Mouse (Mus musculus): ENCODE data around the gene Vmn2r30. TPM values are rescaled to one million over a fixed set of nuclear protein-coding genes. Genes with fewer than 3 reads are reported as not detected.
"Not testable (repeated sequence)": the region's sequence is repeated elsewhere in the genome, so short reads cannot be mapped to it uniquely, and the experiment has no call there.

Gene Vmn2r30
- 0.03 TPM in 1 of 2 replicates, not detected in the other for polyA plus RNA-seq (2015; fragmentation: Nextera tagmentation; extraction: Ambion mirVana)

DNA sequence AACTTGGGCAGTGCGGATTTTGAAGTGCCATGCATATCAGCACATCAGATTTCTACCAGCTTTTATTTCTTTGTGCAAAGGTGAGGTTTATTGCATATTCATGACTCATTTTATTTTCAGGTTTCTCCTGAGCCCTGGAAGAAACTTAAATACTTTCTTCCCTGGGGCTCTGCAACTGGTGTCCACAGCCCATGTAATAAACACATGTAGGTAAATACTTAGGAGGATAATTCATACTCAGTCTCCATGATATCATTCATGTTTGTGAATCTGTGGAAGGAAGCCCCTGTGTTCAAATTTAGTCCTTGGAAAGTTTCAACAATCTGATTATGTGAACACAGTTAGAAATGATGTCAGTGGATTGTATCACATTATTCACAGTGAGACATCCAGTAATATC is at the start of gene Vmn2r30:
TSS of gene Vmn2r30 (minus strand) at position 101 of the 400 bp plus-strand sequence.
- H3K4me1 ChIP-seq; ATAC-seq (ENCODE audit: borderline replicate concordance, extremely low read depth, low FRiP score, low TSS enrichment); H3K27ac ChIP-seq; H3K9ac ChIP-seq; H3K36me3 ChIP-seq; H3K4me2 ChIP-seq; H3K4me3 ChIP-seq; H3K9me3 ChIP-seq; H3K27me3 ChIP-seq: not testable (repeated sequence)
- WGBS: no CpG with 5 or more reads among the region's 1 CpGs

DNA sequence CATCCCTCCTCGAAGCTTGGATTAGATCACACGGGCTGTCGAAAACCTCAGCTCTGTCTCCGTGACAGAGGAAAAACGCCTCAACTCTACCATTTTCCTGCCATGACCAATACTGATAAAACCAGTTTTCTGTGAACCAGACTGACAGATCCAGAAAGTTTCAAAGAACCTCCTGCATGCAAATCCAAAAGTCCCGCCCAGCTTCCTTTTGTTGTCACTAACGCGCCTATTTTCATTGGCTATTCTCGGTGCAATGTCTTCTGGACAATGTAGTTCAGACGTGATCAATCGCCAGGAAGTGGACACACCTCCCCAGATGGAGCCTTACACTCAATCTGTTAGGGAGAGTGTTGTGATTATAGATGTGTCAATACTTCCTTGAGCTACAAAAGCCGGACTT is 37.0 kb upstream of the Vmn2r30 start, which contains the start of gene Gm45783:
TSS of gene Gm45783 (minus strand) at position 143 of the 400 bp plus-strand sequence.
- H3K4me3 ChIP-seq: 0 out of 2 replicates have a peak within 1 kb of the TSS, but pooled peaks have one; percentile 3
- WGBS: 49% methylated on average over 12 of the region's 12 CpGs

DNA sequence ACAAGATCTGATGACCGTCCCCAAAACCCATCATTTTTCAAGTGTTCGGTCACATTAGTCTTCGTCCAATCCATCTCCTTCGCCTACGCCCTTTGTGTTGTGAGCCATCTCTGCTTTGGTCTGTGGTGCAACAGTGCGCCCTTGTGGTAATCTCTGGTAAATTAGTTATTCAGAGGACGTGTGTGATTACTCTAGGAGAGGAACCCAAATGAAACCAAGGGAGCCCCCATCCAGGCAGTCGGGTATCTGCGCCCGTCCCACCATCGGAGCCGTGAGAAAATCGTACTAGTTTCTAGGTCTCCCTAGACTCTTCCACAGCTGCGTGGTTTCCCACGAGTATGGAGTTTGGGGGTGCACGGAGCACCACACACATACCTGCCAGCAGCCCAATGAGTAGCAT is 41.8 kb downstream of the Vmn2r30 start:
- no peak for ATAC-seq (ENCODE audit: borderline replicate concordance, extremely low read depth, low FRiP score, low TSS enrichment)
- H3K9ac ChIP-seq: no peak overlapping the region
- no peak overlapping the region for H3K4me3 ChIP-seq
- 82% methylated on average over 16 of the region's 16 CpGs for WGBS
- H3K4me2 ChIP-seq: no peak overlapping the region
- peaks cover 42% of the 10 kb centered on the region for H3K36me3 ChIP-seq
- no peak overlapping the region for H3K27ac ChIP-seq
- H3K9me3 ChIP-seq: no peaks in the 10 kb centered on the region
- no peaks in the 10 kb centered on the region for H3K27me3 ChIP-seq
- peaks cover 5% of the 10 kb centered on the region; the same call in 1 of the 2 replicates for H3K4me1 ChIP-seq

More for the DNA sequence above, 37.0 kb upstream of the Vmn2r30 start, which contains the start of gene Gm45783:
- not testable (repeated sequence) for H3K27me3 ChIP-seq; H3K4me2 ChIP-seq; H3K36me3 ChIP-seq; ATAC-seq (ENCODE audit: borderline replicate concordance, extremely low read depth, low FRiP score, low TSS enrichment); H3K27ac ChIP-seq; H3K9ac ChIP-seq; H3K9me3 ChIP-seq; H3K4me1 ChIP-seq

DNA sequence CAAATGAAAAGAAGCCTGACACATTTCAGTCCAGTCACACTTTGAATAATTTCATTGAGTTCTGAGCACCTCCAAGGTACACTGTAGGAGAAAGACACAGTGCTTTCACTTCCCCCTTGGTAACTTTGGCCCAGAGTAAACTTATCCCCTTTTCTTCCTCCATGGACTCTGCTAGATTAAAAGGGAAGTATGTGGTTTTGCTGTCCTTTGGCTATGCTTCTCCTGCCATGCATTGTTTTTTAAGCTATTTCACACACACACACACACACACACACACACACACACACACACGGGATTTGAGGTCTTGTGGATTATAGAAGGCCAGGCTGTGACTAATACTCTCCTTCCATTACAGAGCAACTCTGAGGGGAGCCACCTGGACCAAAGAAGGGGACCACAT is 56.0 kb downstream of the Vmn2r30 start:
- Histone ChIP-seq H3K27me3 (no peaks in the 10 kb centered on the region), H3K36me3 (peaks cover 19% of the 10 kb centered on the region), H3K4me3 (no peak overlapping the region), H3K9me3 (no peaks in the 10 kb centered on the region), H3K27ac (no peak overlapping the region), H3K4me2 (no peak overlapping the region), H3K9ac (no peak overlapping the region), H3K4me1 (no peaks in the 10 kb centered on the region)
- ATAC-seq (ENCODE audit: borderline replicate concordance, extremely low read depth, low FRiP score, low TSS enrichment): no peak
- WGBS: 78% methylated on average over 1 of the region's 1 CpGs

DNA sequence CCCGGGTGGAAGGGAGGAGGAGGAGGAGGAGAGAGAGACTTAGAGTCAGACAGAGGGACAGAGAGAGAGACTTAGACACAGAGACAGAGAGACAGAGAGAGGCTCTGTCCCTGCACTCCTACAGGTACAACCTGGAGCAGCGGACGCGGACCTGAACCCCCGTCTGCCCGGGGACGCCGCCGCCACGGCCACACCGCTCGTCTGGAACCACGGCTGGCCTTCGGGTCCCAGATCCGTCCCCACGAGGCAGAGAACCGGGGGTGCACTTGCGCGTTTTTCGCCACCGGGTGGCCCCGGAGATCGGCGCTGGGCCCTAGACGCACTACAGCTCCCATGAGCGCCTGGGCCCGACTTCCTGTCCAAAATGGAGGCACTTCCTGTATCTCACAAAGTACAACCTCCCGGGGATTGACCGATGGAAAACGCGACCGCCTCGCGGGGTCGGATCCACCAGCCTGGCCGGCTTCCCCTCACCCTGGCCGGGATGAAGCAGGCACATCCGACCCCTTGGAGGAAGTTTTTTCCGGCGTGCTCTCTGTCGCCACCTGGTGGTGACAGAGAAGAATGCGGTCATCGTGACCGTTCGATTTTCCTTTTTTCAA is 59.3 kb downstream of the Vmn2r30 start, which contains the start of gene Gm45844:
TSS of gene Gm45844 (minus strand) at position 324 of the 602 bp plus-strand sequence.
- ATAC-seq (ENCODE audit: borderline replicate concordance, extremely low read depth, low FRiP score, low TSS enrichment): peak; percentile 99
- Histone ChIP-seq H3K4me3 (peak within 1 kb of the TSS; percentile 31), H3K9ac (peak within 1 kb of the TSS; percentile 1; the same call in 1 of the 2 replicates), H3K27ac (peak within 1 kb of the TSS; percentile 22), H3K4me2 (peak within 1 kb of the TSS; percentile 34)
- H3K36me3 ChIP-seq, H3K4me1 ChIP-seq, H3K27me3 ChIP-seq, H3K9me3 ChIP-seq: not testable (repeated sequence)
- WGBS: 38% methylated on average over 45 of the region's 45 CpGs

DNA sequence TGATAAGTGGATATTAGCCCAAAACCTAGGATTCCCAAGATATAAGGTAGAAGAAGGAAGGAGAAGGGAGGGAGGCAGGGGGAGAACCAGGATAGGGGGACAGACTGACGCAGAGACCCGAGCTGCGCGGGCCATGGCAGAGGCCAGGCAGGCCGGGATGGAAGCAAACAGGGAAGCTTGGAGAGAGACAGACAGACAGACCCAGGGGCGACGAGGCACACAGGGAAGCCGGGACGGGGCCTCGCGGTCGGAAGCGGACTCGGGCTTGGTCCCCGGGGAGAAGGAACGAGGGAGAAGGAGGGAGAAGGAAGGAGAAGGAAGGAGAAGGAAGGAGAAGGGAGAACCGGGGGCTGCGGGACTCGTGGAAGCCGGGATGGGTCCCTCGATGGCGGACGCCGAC is 59.9 kb downstream of the Vmn2r30 start:
- 54% methylated on average over 24 of the region's 24 CpGs for WGBS
- Histone ChIP-seq H3K4me2 (peak overlapping the region; percentile 34), H3K27ac (peak overlapping the region; percentile 22), H3K9ac (peak overlapping the region; percentile 1; the same call in 1 of the 2 replicates), H3K4me3 (peak overlapping the region; percentile 31)
- peak; percentile 58 for ATAC-seq (ENCODE audit: borderline replicate concordance, extremely low read depth, low FRiP score, low TSS enrichment)
- not testable (repeated sequence) for H3K36me3 ChIP-seq, H3K27me3 ChIP-seq, H3K4me1 ChIP-seq, H3K9me3 ChIP-seq

Small RNAs within 50 kb of the gene (microRNA-seq; reads per million reads assigned to microRNA genes)
- 1.9 reads per million, percentile 4 among the genes with 10 or more reads in this experiment for gene Mir5620

Other genes with a start within 250 kb of the Vmn2r30 start
- gene Zfp954, start 216.1 kb downstream of the Vmn2r30 start, polyA plus RNA-seq (2015; fragmentation: Nextera tagmentation; extraction: Ambion mirVana): 12.0 and 13.0 TPM in 2 replicates
- gene Zfp773, start 200.9 kb downstream of the Vmn2r30 start, polyA plus RNA-seq (2015; fragmentation: Nextera tagmentation; extraction: Ambion mirVana): 2.1 and 2.2 TPM in 2 replicates
- 2.4 and 3.1 TPM in 2 replicates for gene Zfp418, start 166.3 kb downstream of the Vmn2r30 start, polyA plus RNA-seq (2015; fragmentation: Nextera tagmentation; extraction: Ambion mirVana)
- gene Zfp772, start 127.6 kb downstream of the Vmn2r30 start, polyA plus RNA-seq (2015; fragmentation: Nextera tagmentation; extraction: Ambion mirVana): 7.6 and 8.6 TPM in 2 replicates
- 0.70 TPM in 1 of 2 replicates, not detected in the other for gene Vmn2r29, start 90.3 kb downstream of the Vmn2r30 start, polyA plus RNA-seq (2015; fragmentation: Nextera tagmentation; extraction: Ambion mirVana)
- 2.2 and 3.8 TPM in 2 replicates for gene Gm45844, start 59.3 kb downstream of the Vmn2r30 start, polyA plus RNA-seq (2015; fragmentation: Nextera tagmentation; extraction: Ambion mirVana)
- 48.3 and 50.6 TPM in 2 replicates for gene Clcn4, start 36.8 kb downstream of the Vmn2r30 start, polyA plus RNA-seq (2015; fragmentation: Nextera tagmentation; extraction: Ambion mirVana)
- gene Gm45783, start 37.0 kb upstream of the Vmn2r30 start, polyA plus RNA-seq (2015; fragmentation: Nextera tagmentation; extraction: Ambion mirVana): not detected in 2 replicates
- gene Vmn2r31, start 62.1 kb upstream of the Vmn2r30 start, polyA plus RNA-seq (2015; fragmentation: Nextera tagmentation; extraction: Ambion mirVana): not detected in 2 replicates
- gene Vmn2r32, start 142.4 kb upstream of the Vmn2r30 start, polyA plus RNA-seq (2015; fragmentation: Nextera tagmentation; extraction: Ambion mirVana): not detected in 2 replicates
- gene Vmn2r33, start 229.2 kb upstream of the Vmn2r30 start, polyA plus RNA-seq (2015; fragmentation: Nextera tagmentation; extraction: Ambion mirVana): not detected in 2 replicates

Measured in lung, embryonic 15.5 days (tissue).